Comparison of ENCODE assay signal across 8 mouse cellular contexts in the genomic region with DNA sequence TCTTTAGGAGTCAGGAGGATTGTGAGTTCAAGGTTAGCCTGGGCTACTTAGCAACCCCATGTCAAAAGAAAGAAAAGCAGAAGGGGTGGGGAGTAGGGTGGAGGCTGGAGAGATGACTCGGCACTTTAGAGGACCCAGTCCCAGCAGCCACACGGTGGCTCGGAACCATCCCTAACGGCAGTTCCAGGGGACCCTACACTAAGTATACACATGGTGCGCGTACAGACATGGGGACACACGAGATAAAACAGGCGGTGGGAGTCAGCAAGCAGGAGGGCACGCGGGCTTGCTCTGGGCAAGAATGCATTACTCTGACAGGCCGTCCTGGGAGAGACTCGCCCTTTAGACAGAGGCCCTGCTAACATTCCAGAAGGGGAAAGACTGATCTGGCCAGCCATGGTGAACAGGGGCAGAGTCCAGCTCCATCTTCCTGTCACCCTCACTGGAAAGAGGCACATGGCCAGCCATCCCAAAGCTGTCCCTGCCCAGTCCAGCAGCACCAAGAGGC. TPM values are rescaled to one million over a fixed set of nuclear protein-coding genes. Genes with fewer than 3 reads are reported as not detected.
DNase-seq lines count a peak whose midpoint lies in the region; TF ChIP-seq lines count a peak whose summit lies in the region.

No protein-coding gene starts in this region.

- H3K36me3 ChIP-seq in kidney, adult 2 months (ENCODE audit: control insufficient read depth, insufficient read depth, low read length), result no peaks in the 10 kb centered on the region; the same call in 1 of the 2 replicates

- no peak for TF ChIP-seq CTCF in kidney, adult 2 months (conservative IDR thresholded peaks at IDR 0.05; ENCODE audit: insufficient read depth, insufficient read length, low read depth, low read length)

- peak overlapping the region; percentile 96 for H3K27ac ChIP-seq in kidney, adult 2 months (ENCODE audit: insufficient read depth, low read depth, low read length)

- peak; percentile 60 for TF ChIP-seq POLR2A in kidney, adult 2 months (IDR thresholded peaks at IDR 0.05; ENCODE audit: low read depth, low read length)

- DNase-seq in embryo, embryonic 11 days, result peak; percentile 25
- DNase-seq in embryo, embryonic 9.5 days (ENCODE audit: extremely low spot score), result no peak
- peak; percentile 84 for DNase-seq in R1 (ENCODE audit: low read depth, low spot score)
- DNase-seq in kidney, adult 2 months, result peak; percentile 90
- peak; percentile 40 for DNase-seq in lung, postnatal 10 days
- no peak for DNase-seq in layer of hippocampus, adult 11-12 months (ENCODE audit: low spot score)
- DNase-seq in thymus, postnatal 14 days, result no peak
- no peak for DNase-seq in adrenal gland, postnatal 25 days

- no peaks in the 10 kb centered on the region for H3K27me3 ChIP-seq in kidney, adult 2 months (replicated peaks; ENCODE audit: control insufficient read depth, insufficient read depth, low read length)

- H3K4me1 ChIP-seq in kidney, adult 2 months (ENCODE audit: control insufficient read depth, insufficient read depth, low read length), result peaks cover 39% of the 10 kb centered on the region

- H3K4me3 ChIP-seq in kidney, adult 2 months (ENCODE audit: insufficient read depth, low read depth, low read length), result peak overlapping the region; percentile 71

- 29% methylated on average over 12 of the region's 12 CpGs for WGBS in kidney, adult 2 months

RNA-seq across cellular contexts. Expression of a gene that starts 6.7 kb away (rescaled TPM):
- polyA plus RNA-seq in kidney, adult 2 months (2012; rRNA removed), result 137 and 161 TPM in 2 replicates
- 127 and 149 TPM in 2 replicates for total RNA-seq in adrenal gland, postnatal 25 days (2021)

RNA-seq across cellular contexts. Expression of a gene that starts 47.2 kb away (rescaled TPM):
- polyA plus RNA-seq in kidney, adult 2 months (2012; rRNA removed), result 6.5 and 6.7 TPM in 2 replicates
- 23.7 and 25.6 TPM in 2 replicates for total RNA-seq in adrenal gland, postnatal 25 days (2021)

Comparison
In these comparisons a context has a peak if more than half of its experiments do, and no peak if none do; other contexts are left out.
1. DNase-seq: peak in embryo, embryonic 11 days (single experiment), R1 (single experiment), kidney, adult 2 months (single experiment) and lung, postnatal 10 days (single experiment); none in embryo, embryonic 9.5 days (single experiment), layer of hippocampus, adult 11-12 months (single experiment), thymus, postnatal 14 days (single experiment) and adrenal gland, postnatal 25 days (single experiment).